Mouse (Mus musculus) kidney, adult 2 months (tissue): ENCODE measurements at regions not wholly inside any gene's neighbourhood (a gene's known extent, or its start where the extent isn't known, plus 50 kb on each side); places are given as distances from the start of the nearest gene placed in this dataset.
"Not testable (repeated sequence)": the region's sequence is repeated elsewhere in the genome, so short reads cannot be mapped to it uniquely, and the experiment has no call there.

Experiments
- DNase-seq: peaks from one replicate; pipeline ENCODE4 v3.0.0; 2021
- H3K27ac ChIP-seq: fragments of 200-500 bp; 2 replicates; pipeline ENCODE4 v1.5.1; 2012; ENCODE audit warnings: low read depth, low read length, control low read depth, inconsistent platforms; ENCODE audit not compliant: insufficient read depth
- H3K27me3 ChIP-seq: fragments of 200-500 bp; replicated peaks from 2 replicates; pipeline ENCODE4 v1.6.1; 2012; ENCODE audit warnings: mild to moderate bottlenecking, moderate library complexity, low read length, inconsistent platforms; ENCODE audit not compliant: control insufficient read depth, insufficient read depth
- H3K36me3 ChIP-seq: fragments of 200-500 bp; 2 replicates; pipeline ENCODE4 v1.6.1; 2012; ENCODE audit warnings: mild to moderate bottlenecking, moderate library complexity, low read length, inconsistent platforms; ENCODE audit not compliant: control insufficient read depth, insufficient read depth
- H3K4me1 ChIP-seq: fragments of 200-500 bp; 2 replicates; pipeline ENCODE4 v1.6.1; 2011; ENCODE audit warnings: low read length; ENCODE audit not compliant: control insufficient read depth, insufficient read depth
- H3K4me3 ChIP-seq: fragments of 200-500 bp; 2 replicates; pipeline ENCODE4 v1.5.1; 2011; ENCODE audit warnings: mild to moderate bottlenecking, low read depth, low read length, control low read depth; ENCODE audit not compliant: insufficient read depth
- CTCF ChIP-seq: fragments of 200-500 bp; conservative IDR thresholded peaks from 2 replicates; pipeline ENCODE4 v1.5.1; 2011; ENCODE audit warnings: low read depth, mild to moderate bottlenecking, control low read depth, low read length, moderate library complexity, mixed read lengths; ENCODE audit not compliant: insufficient read depth, insufficient read length
- POLR2A ChIP-seq: fragments of 200-500 bp; IDR thresholded peaks from one replicate; pipeline ENCODE4 v1.6.1; 2011; ENCODE audit warnings: low read depth, low read length, control low read depth
- WGBS: fragments of 180-500 bp; shearing (Covaris S2); methylation state at CpG from one replicate; pipeline ENCODE4 v1.1.7; 2018; 5-methylcytosine and 5-hydroxymethylcytosine counted together

DNA sequence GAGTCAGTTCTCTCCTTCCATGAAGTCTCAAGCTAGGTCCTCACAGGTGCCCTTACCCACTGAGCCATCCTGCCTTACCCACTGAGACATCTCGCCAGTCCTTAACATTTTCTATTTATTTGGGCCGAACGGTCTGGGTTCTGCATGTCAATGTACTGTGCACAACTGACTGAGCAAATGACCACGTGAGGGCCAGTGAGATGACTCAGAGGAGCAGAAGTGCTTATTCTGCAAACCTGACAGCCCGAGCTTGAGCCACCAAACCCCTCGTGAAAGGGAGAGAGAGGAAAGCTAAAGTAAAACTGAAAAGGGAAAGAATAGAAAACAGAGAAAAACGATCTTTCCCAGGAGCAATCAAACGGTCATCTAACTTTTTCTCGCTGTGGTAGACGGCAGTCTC is 52.2 kb upstream of the Nmd3 start:
- Histone ChIP-seq H3K4me1 (no peaks in the 10 kb centered on the region), H3K27me3 (no peaks in the 10 kb centered on the region), H3K27ac (no peak overlapping the region), H3K36me3 (no peaks in the 10 kb centered on the region), H3K4me3 (no peak overlapping the region)
- no peak for TF ChIP-seq POLR2A
- no peak for TF ChIP-seq CTCF
- DNase-seq = peak; percentile 35
- 70% methylated on average over 10 of the region's 10 CpGs for WGBS

DNA sequence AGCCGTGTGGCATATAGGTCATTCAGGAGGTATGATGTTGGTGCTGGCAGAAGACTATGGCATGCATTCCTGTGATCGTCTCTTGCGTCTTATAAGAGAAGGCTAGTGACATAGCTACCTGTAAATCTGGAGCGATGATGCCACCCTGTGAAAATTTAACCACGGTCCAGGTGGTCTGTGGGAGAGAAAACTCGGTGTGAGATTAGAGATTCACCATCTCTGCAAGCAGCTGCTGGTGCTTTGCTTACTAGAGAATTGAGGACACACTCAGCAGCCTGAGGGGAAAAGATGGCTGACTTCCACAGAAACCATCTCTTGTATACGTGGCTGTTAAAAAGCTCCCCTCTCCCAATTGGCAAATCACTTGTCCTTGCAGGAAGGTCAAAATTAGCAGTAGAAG is 54.0 kb upstream of the Nmd3 start:
- Histone ChIP-seq H3K27ac (no peak overlapping the region), H3K36me3 (no peaks in the 10 kb centered on the region), H3K27me3 (no peaks in the 10 kb centered on the region), H3K4me3 (no peak overlapping the region), H3K4me1 (no peaks in the 10 kb centered on the region)
- no peak for TF ChIP-seq POLR2A
- no peak for DNase-seq
- WGBS = 71% methylated on average over 7 of the region's 7 CpGs

- DNase-seq = no peak
- no peak overlapping the region for H3K27ac ChIP-seq
- H3K4me1 ChIP-seq = no peaks in the 10 kb centered on the region
- no peak for TF ChIP-seq CTCF
- TF ChIP-seq POLR2A = no peak
- H3K36me3 ChIP-seq = no peaks in the 10 kb centered on the region
- 75% methylated on average over 3 of the region's 3 CpGs for WGBS
- H3K4me3 ChIP-seq = no peak overlapping the region
- no peaks in the 10 kb centered on the region for H3K27me3 ChIP-seq
These were observed 54.4 kb upstream of the Nmd3 start for GRCm38 (mm10) chr3:69667359-69667758.

DNA sequence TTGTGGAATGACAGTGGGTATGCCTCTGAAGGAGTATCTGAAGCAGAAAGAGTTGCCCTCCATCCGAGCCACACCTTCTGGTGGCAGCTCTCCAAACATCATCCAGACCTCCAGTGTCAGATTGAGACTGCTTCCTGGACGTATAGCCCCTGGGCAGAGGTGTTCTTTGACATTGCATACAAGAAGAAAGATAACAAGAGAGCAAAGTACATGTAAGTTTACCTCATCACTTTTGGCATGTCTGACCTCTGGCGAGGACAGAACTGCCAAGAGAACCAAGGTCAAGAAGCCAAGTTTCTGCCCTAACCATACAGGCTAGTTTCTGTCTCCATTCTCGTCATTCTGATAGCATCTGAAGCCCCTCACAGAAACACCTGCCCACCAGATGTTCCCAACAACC is 57.5 kb upstream of the Nmd3 start:
- no peak overlapping the region for H3K27ac ChIP-seq
- H3K27me3 ChIP-seq = no peaks in the 10 kb centered on the region
- DNase-seq = no peak
- TF ChIP-seq POLR2A (no peak), CTCF (no peak)
- H3K4me1 ChIP-seq = no peaks in the 10 kb centered on the region
- no peak overlapping the region for H3K4me3 ChIP-seq
- 70% methylated on average over 4 of the region's 4 CpGs for WGBS
- no peaks in the 10 kb centered on the region for H3K36me3 ChIP-seq

DNA sequence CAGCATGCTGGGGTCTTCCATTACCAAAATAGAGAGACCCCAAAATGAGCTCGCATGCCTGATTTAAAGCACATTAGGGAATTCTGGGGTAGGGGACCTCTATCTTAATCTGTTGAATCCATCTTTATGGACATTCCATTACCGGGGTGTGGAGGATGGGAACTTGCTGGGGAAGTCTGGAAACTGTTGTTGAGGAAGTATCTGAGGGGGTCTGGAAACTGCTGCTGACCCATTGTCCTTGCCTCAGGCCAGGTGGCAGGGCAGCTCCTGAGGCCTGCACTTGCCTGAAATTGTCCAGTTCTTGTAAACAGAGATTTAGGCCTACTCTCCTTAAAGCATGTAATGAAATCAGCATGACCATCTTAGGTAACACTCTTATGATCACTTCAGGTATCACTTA is 59.4 kb upstream of the B3galnt1 start:
- no peaks in the 10 kb centered on the region for H3K27me3 ChIP-seq
- H3K36me3 ChIP-seq = no peaks in the 10 kb centered on the region
- WGBS = 73% methylated on average over 2 of the region's 2 CpGs
- no peak for DNase-seq
- no peaks in the 10 kb centered on the region for H3K4me1 ChIP-seq
- no peak overlapping the region for H3K4me3 ChIP-seq
- TF ChIP-seq POLR2A = no peak
- TF ChIP-seq CTCF = no peak
- H3K27ac ChIP-seq = no peak overlapping the region

- peak; percentile 10 for DNase-seq
- H3K4me3 ChIP-seq = no peak overlapping the region
- no peak for TF ChIP-seq POLR2A
- TF ChIP-seq CTCF = no peak
- H3K27me3 ChIP-seq = no peaks in the 10 kb centered on the region
- H3K27ac ChIP-seq = no peak overlapping the region
- H3K36me3 ChIP-seq = no peaks in the 10 kb centered on the region
- no peaks in the 10 kb centered on the region for H3K4me1 ChIP-seq
These were observed 58.8 kb upstream of the B3galnt1 start for GRCm38 (mm10) chr3:69657570-69657969.

GRCm38 (mm10) chr3:69655651-69656050 is 56.9 kb upstream of the B3galnt1 start:
- DNase-seq, H3K27me3 ChIP-seq: not testable (repeated sequence)
- WGBS = 41% methylated on average over 10 of the region's 10 CpGs

GRCm38 (mm10) chr3:69655001-69655400 is 56.2 kb upstream of the B3galnt1 start:
- peak; percentile 18 for DNase-seq
- no peaks in the 10 kb centered on the region for H3K27me3 ChIP-seq
- H3K27ac ChIP-seq = no peak overlapping the region

More at GRCm38 (mm10) chr3:69655651-69656050, 56.9 kb upstream of the B3galnt1 start:
- not testable (repeated sequence) for H3K4me1 ChIP-seq, H3K36me3 ChIP-seq, H3K27ac ChIP-seq, H3K4me3 ChIP-seq

GRCm38 (mm10) chr3:69653361-69653760 is 54.6 kb upstream of the B3galnt1 start:
- H3K4me1 ChIP-seq, DNase-seq, H3K27me3 ChIP-seq, H3K4me3 ChIP-seq, H3K27ac ChIP-seq, H3K36me3 ChIP-seq: not testable (repeated sequence)
- WGBS = 60% methylated on average over 8 of the region's 8 CpGs

More at GRCm38 (mm10) chr3:69655001-69655400, 56.2 kb upstream of the B3galnt1 start:
- Histone ChIP-seq H3K36me3 (no peaks in the 10 kb centered on the region), H3K4me3 (no peak overlapping the region), H3K4me1 (no peaks in the 10 kb centered on the region)
- TF ChIP-seq CTCF (no peak), POLR2A (no peak)
- WGBS = 20% methylated on average over 2 of the region's 2 CpGs
